Mouse (Mus musculus) heart, postnatal 0 days (tissue): Measurements from ENCODE around the gene Filip1l.

ENCODE experiments used
- CTCF ChIP-seq: IDR thresholded peaks from 2 replicates; pipeline ENCODE4 v1.5.1; 2016; ENCODE audit warnings: antibody characterized with exemption, control low read depth, low read depth
- EP300 ChIP-seq: IDR thresholded peaks from 2 replicates; pipeline ENCODE4 v1.6.1; 2016; ENCODE audit warnings: antibody characterized with exemption, low read depth

- TF ChIP-seq CTCF (no peak), EP300 (no peak)
Measured at GRCm38 (mm10) chr16:57416049-57416448, 63.2 kb downstream of the Filip1l start.
